Mouse (Mus musculus) mesoderm, embryonic 11.5 days (tissue): ENCODE results near the gene Mrpl33.
A peak's percentile ranks its signal among the peaks of the same experiment; 100 is the strongest.

Experiments
- DNase-seq: peaks from one replicate; pipeline ENCODE4 v3.0.0-alpha.2; 2012; ENCODE audit warnings: low read depth, low spot score

The Mrpl33 gene

GRCm38 (mm10) chr5:31640542-31640941, 43.8 kb downstream of the Mrpl33 start:
- DNase-seq: no peak

- DNase-seq: no peak
Observed at GRCm38 (mm10) chr5:31642300-31642699, 45.6 kb downstream of the Mrpl33 start.

DNA sequence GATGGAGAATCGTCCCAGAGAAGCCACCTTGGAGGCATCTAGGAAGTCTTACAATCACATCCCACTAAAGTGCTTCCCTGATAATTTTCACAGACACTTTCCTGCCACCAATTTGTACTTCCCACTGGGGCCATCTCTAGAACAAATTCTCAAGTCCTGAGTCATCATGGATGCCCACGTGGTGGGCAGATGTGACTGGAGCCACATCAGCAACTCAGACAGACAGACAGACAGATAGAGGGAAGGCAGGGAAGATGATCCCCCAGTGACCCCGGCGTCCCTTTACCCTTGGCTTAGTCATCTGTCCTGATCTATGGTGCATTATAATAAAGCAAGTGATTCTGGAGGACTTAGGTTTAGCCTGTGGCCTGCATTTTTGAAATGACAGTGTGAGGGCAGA, 47.5 kb downstream of the Mrpl33 start:
- DNase-seq: no peak

DNA sequence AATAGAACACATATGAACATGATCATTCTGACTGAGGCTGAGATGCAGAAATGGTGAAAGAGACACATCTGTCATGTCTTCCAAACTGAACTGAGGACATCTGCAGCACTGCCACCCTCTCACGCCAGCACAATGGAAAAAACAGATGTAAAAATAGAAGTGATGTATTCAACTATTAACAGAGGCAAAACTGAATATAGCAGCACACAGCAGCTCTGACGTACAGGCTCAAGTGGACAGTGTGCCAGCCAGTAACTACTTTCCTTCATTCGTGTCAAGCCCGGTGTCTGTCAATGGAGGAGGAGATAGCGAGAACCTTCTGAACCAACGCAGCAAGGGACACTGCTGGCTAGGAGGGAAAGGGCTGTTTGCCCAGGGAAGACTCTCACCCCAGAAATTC, 48.1 kb downstream of the Mrpl33 start:
- DNase-seq: no peak

GRCm38 (mm10) chr5:31645798-31646197, 49.1 kb downstream of the Mrpl33 start:
- no peak for DNase-seq

DNA sequence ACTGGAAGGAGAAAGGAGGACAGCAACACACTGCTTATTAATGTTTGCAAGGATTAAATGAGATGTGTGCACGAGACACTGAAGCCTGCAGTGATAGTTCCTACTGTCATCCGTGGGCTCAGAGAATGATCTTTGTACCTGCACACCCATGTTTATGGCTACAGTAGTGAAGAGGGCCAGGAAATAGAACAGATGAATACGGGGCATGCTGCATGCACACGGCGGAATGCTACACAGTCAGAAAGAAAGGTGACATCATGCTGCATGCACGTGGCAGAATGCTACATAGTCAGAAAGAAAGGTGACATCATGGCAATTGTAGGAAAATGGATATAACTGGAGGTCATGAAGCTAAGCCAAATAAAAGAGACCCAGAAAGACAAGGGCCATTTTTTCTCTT, 49.8 kb downstream of the Mrpl33 start:
- no peak for DNase-seq

GRCm38 (mm10) chr5:31647327-31647726, 50.6 kb downstream of the Mrpl33 start:
- DNase-seq: no peak

- DNase-seq: no peak
Observed at GRCm38 (mm10) chr5:31650518-31651288, 54.0 kb downstream of the Mrpl33 start.

- DNase-seq: no peak
Observed at GRCm38 (mm10) chr5:31655688-31656190, 59.0 kb downstream of the Mrpl33 start.

GRCm38 (mm10) chr5:31666176-31666575, 69.4 kb downstream of the Mrpl33 start:
- DNase-seq: no peak

DNA sequence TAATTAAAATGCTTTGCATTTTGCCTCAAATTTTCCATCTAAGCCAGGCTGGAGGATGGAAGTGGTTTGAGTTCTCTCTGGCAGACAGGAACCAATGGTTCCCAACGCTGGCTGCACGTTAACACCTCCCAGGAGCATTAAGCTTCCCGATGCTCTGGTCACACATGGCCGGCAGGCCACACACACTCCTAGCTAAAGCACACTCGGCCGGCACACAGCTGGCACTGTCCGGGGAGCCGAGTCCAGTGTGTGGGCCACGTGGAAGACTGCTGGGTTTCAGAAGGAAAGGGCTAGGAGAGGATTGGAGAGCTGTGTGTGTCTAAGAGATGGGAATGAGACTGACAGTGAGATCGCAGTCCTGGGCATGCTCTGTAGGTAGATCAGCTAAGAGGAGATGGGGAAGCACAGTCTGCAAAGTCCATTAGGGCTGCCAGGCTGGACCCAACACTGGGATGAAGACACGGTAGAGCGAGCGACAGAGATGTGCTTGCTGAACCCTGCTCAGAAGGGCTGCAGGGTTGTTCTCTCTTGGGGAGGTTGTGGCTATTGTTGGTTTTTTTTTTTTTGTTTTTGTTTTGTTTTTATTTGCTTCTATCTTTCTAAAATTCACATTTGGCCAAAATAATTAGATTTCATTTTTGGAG, 71.7 kb downstream of the Mrpl33 start:
- no peak for DNase-seq

GRCm38 (mm10) chr5:31669984-31670383, 73.2 kb downstream of the Mrpl33 start:
- DNase-seq: no peak

- no peak for DNase-seq
Observed at GRCm38 (mm10) chr5:31671137-31671536, 74.4 kb downstream of the Mrpl33 start.

DNA sequence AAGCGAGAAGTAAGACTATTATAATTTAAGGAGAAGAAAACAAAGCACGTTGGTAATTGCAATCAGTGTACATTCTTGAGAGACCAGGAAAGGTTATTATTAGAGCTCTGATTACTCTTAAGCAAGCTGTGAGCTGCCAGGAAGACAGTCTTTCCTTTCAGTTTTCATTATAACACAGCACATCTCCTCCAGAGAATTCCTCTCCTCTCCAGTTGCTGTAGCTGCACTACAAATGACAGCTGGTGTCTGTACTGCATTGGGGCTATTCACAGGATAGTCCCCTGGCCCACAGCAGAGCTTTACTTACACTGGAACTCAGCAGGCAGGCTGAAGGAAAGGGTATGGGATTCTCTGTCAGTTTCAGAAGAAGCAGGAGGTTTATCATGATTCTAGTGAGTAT, 76.7 kb downstream of the Mrpl33 start:
- DNase-seq: no peak

GRCm38 (mm10) chr5:31678000-31678399, 81.3 kb downstream of the Mrpl33 start:
- no peak for DNase-seq

- no peak for DNase-seq
Observed at GRCm38 (mm10) chr5:31680183-31680582, 83.4 kb downstream of the Mrpl33 start.

DNA sequence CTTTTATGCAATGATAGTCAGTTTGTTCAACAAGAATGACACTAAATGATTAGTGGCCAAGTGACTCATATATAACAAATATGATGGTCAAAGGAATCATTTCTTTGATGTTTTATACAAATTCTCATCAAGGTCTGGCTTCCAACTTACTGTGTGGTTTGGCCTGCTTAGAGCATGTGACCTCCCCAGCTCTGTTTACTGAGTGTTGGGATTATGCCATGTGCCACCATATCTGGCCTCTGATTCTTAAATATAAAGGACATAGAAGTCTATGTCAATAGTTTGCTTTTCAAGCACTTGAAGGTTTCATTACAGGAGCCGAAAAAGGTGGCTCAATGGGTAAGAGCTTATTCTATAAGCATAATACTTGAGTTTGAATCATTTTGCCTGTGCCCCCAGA, 85.6 kb downstream of the Mrpl33 start:
- DNase-seq: no peak

GRCm38 (mm10) chr5:31686040-31686439, 89.3 kb downstream of the Mrpl33 start:
- DNase-seq: no peak

DNA sequence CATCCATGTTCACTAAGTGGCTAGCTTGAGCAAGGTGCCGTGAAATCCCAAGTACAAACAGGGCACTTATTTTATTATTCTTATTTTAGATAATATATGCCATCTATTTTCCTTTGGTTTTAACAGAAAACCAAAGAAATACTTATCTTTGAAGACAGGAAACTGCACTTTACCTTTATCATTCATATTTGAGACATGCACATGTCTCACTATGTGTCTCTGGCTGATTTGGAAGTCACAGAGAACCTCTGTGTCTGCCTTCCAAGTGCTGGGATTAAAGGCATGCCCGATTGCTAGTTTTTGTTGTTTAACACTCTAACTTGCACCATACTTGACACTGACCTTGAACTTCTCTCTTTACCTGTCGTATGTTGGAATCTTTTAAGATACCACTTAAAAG, 91.2 kb downstream of the Mrpl33 start:
- no peak for DNase-seq

DNA sequence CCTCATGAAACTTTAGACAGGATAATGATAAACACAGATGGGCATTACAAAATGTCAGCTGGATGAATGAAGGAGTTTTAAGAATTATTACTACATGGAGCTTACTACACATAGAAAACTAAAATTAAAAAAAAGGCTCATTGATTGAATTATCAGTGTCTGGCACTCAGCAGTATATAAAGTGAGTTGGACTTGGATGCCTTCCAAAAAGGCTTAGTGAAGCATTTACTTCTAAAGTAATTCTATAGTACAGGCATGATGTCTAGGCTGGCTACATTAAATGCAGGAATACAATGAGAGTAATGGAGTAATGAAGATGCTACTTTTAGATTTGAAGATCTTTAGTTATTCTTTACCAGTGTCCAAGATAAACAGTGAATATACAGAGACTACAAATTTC, 96.5 kb downstream of the Mrpl33 start:
- no peak for DNase-seq

DNA sequence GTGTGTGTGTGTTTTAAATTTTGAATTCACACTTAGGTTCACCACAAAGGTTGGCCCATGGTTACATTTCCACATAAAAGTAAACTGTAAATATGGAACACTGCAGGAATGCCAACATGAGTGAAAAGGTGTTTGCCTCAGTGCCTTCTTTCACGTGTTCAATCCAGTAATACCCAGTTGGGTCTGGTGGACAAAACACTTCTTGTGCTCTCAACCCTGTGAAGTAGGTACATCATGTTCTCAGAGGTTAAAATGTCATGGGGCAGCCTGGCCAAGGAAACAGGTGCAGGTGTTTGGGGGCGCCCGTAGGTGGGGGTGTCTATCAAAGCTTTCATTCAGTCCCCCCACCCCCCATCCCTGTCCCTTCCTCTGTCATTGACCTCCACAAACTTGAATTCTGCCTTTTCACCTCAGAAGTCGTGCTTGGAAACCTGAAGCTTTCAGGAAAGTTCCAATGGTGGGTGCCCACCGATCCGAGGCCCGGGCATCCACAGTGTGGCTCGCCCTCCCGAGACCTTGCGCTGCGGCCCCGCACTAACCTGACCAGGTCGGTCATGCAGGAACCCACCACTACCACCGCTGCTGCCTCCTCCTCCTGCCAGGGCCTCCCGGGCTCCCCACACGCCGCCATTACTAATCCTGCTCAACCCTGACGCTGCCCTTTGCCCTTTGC, 100.4 kb downstream of the Mrpl33 start, which contains the start of gene Rbks:
Rbks (minus strand) TSS at position 657 of the 673 bp plus-strand sequence.
- DNase-seq: peak; percentile 87

- peak; percentile 93 for DNase-seq
Observed at GRCm38 (mm10) chr5:31697644-31698296, 101.0 kb downstream of the Mrpl33 start, which contains the start of gene Babam2. Babam2 (plus strand) TSS chr5:31697684.
